Mouse (Mus musculus) T-helper 17 cell (primary cell): ENCODE measurements at regions not wholly inside any gene's neighbourhood (a gene's known extent, or its start where the extent isn't known, plus 50 kb on each side); places are given as distances from the start of the nearest gene placed in this dataset.

Experiments used
- in situ Hi-C, 2 experiments: fragments of 300-600 bp; cut with MboI, MseI; formaldehyde crosslinking; loops; 1 replicate in 1 of 2; 2 replicates in 1 of 2; pipeline ENCODE4 v1.15.1; 2025; ENCODE audit warnings: high pct_unique_total_duplicates in 2 of 2

- in situ Hi-C loops: loop anchor here (10.0 to 25.0 kb wide), 2 partner anchors 350 to 508 kb away; partner anchors contain the start of gene Spry1 (in 1 of the 2)
Measured at GRCm38 (mm10) chr3:37987007-37987774, 262.9 kb upstream of the Gm5148 start.

GRCm38 (mm10) chr3:37984706-37985105, 260.4 kb upstream of the Gm5148 start:
- in situ Hi-C loops: loop anchor here (10.0 to 25.0 kb wide), 2 partner anchors 347 to 510 kb away; partner anchors contain the start of gene Spry1 (in 1 of the 2)

- in situ Hi-C loops: loop anchor here (10.0 to 25.0 kb wide), 2 partner anchors 344 to 513 kb away; partner anchors contain the start of gene Spry1 (in 1 of the 2)
Measured at GRCm38 (mm10) chr3:37981481-37982180, 257.3 kb upstream of the Gm5148 start.

- in situ Hi-C loops: loop anchor here (10.0 to 25.0 kb wide), 2 partner anchors 343 to 515 kb away; partner anchors contain the start of gene Spry1 (in 1 of the 2)
Measured at GRCm38 (mm10) chr3:37979871-37980270, 255.6 kb upstream of the Gm5148 start.

GRCm38 (mm10) chr3:37978481-37978880, 254.2 kb upstream of the Gm5148 start:
- in situ Hi-C loops: loop anchor here in 1 of 2 experiments (25.0 kb wide), 1 partner anchor 341 kb away; the partner anchor contains the start of gene Spry1

GRCm38 (mm10) chr3:37977453-37977852, 253.2 kb upstream of the Gm5148 start:
- in situ Hi-C loops: loop anchor here in 1 of 2 experiments (25.0 kb wide), 1 partner anchor 340 kb away; the partner anchor contains the start of gene Spry1

GRCm38 (mm10) chr3:37976566-37976965, 252.3 kb upstream of the Gm5148 start:
- in situ Hi-C loops: loop anchor here in 1 of 2 experiments (25.0 kb wide), 1 partner anchor 339 kb away; the partner anchor contains the start of gene Spry1

- in situ Hi-C loops: loop anchor here in 1 of 2 experiments (25.0 kb wide), 1 partner anchor 338 kb away; the partner anchor contains the start of gene Spry1
Measured at GRCm38 (mm10) chr3:37975194-37975756, 251.0 kb upstream of the Gm5148 start.

- in situ Hi-C loops: no loop called here
Measured at GRCm38 (mm10) chr3:37972931-37973330, 248.6 kb upstream of the Gm5148 start.

GRCm38 (mm10) chr3:37971240-37971639, 246.9 kb upstream of the Gm5148 start:
- in situ Hi-C loops: no loop called here

- in situ Hi-C loops: no loop called here
Measured at GRCm38 (mm10) chr3:37968654-37969053, 244.4 kb upstream of the Gm5148 start.

GRCm38 (mm10) chr3:37965221-37965620, 240.9 kb upstream of the Gm5148 start:
- in situ Hi-C loops: no loop called here

- in situ Hi-C loops: no loop called here
Measured at GRCm38 (mm10) chr3:37964083-37964482, 239.8 kb upstream of the Gm5148 start.

- in situ Hi-C loops: no loop called here
Measured at GRCm38 (mm10) chr3:37962811-37963210, 238.5 kb upstream of the Gm5148 start.

GRCm38 (mm10) chr3:37962043-37962810, 237.9 kb upstream of the Gm5148 start:
- in situ Hi-C loops: no loop called here

GRCm38 (mm10) chr3:37958361-37958978, 234.2 kb upstream of the Gm5148 start:
- in situ Hi-C loops: no loop called here

- in situ Hi-C loops: no loop called here
Measured at GRCm38 (mm10) chr3:37956543-37956942, 232.3 kb upstream of the Gm5148 start.

- in situ Hi-C loops: no loop called here
Measured at GRCm38 (mm10) chr3:37952891-37953290, 228.6 kb upstream of the Gm5148 start.

- in situ Hi-C loops: no loop called here
Measured at GRCm38 (mm10) chr3:37952251-37952650, 228.0 kb upstream of the Gm5148 start.

- in situ Hi-C loops: no loop called here
Measured at GRCm38 (mm10) chr3:37943661-37944060, 219.4 kb upstream of the Gm5148 start.
